Mouse (Mus musculus) heart, postnatal 4 days (tissue): ENCODE measurements at regions not wholly inside any gene's neighbourhood (a gene's known extent, or its start where the extent isn't known, plus 50 kb on each side); places are given as distances from the start of the nearest gene placed in this dataset.

ENCODE experiments used
- DNase-seq: peaks from one replicate; pipeline ENCODE4 v3.0.0; 2021

GRCm38 (mm10) chr9:100097028-100097427, 221.1 kb upstream of the Sox14 start:
- no peak for DNase-seq

GRCm38 (mm10) chr9:100095559-100095959, 219.6 kb upstream of the Sox14 start:
- no peak for DNase-seq

GRCm38 (mm10) chr9:100094956-100095558, 219.1 kb upstream of the Sox14 start:
- no peak for DNase-seq

GRCm38 (mm10) chr9:100071141-100071540, 195.2 kb upstream of the Sox14 start:
- no peak for DNase-seq

- DNase-seq, result no peak
These were observed 182.6 kb upstream of the Sox14 start for GRCm38 (mm10) chr9:100058541-100058940.

GRCm38 (mm10) chr9:100046213-100046807, 170.3 kb upstream of the Sox14 start:
- no peak for DNase-seq

- no peak for DNase-seq
These were observed 169.7 kb upstream of the Sox14 start for GRCm38 (mm10) chr9:100045636-100046035.

GRCm38 (mm10) chr9:100041776-100042175, 165.8 kb upstream of the Sox14 start:
- DNase-seq, result no peak

GRCm38 (mm10) chr9:100023641-100024040, 147.7 kb upstream of the Sox14 start:
- DNase-seq, result peak; percentile 20

GRCm38 (mm10) chr9:100022035-100022434, 146.1 kb upstream of the Sox14 start:
- DNase-seq, result no peak

GRCm38 (mm10) chr9:99995204-99995603, 119.2 kb upstream of the Sox14 start:
- DNase-seq, result no peak

- peak; percentile 8 for DNase-seq
These were observed 118.5 kb upstream of the Sox14 start for GRCm38 (mm10) chr9:99994285-99995144.

GRCm38 (mm10) chr9:99987376-99987775, 111.4 kb upstream of the Sox14 start:
- no peak for DNase-seq

GRCm38 (mm10) chr9:99980734-99981133, 104.8 kb upstream of the Sox14 start:
- DNase-seq, result no peak

GRCm38 (mm10) chr9:99961561-99961960, 85.6 kb upstream of the Sox14 start:
- DNase-seq, result no peak

- DNase-seq, result no peak
These were observed 78.8 kb upstream of the Sox14 start for GRCm38 (mm10) chr9:99954720-99955119.

- no peak for DNase-seq
These were observed 78.2 kb upstream of the Sox14 start for GRCm38 (mm10) chr9:99954038-99954618.
